In genomic region chr14:56666909-56667308, GRCm38 (mm10) we compare ENCODE assay signal across 10 mouse cellular contexts. TPM values are rescaled to one million over a fixed set of nuclear protein-coding genes. Genes with fewer than 3 reads are reported as not detected.
DNase-seq lines count a peak whose midpoint lies in the region; ATAC-seq and TF ChIP-seq lines count a peak whose summit lies in the region.
"Had no signal": no experiment of that assay in that cellular context is flagged by ENCODE, and none has a peak within 500 bp of the region (broad histone marks: within the 10 kb centered on the region; RNA-seq: fewer than 3 reads in every experiment).

No protein-coding gene starts in this region.

- H3K4me3 ChIP-seq in kidney, embryonic 15.5 days (replicated peaks) = peak overlapping the region; percentile 68; the same call in 1 of the 2 replicates
- peak overlapping the region; percentile 89; the same call in 1 of the 2 replicates for H3K4me3 ChIP-seq in cortical plate, adult 2 months (ENCODE audit: insufficient read depth, low read length)
- H3K4me3 ChIP-seq in forebrain, postnatal 0 days (ENCODE audit: low read depth, low read length) = no peak overlapping the region
- no peak overlapping the region for H3K4me3 ChIP-seq in midbrain, embryonic 11.5 days (ENCODE audit: low read depth, low read length)

- peaks cover 26% of the 10 kb centered on the region for H3K4me1 ChIP-seq in kidney, embryonic 15.5 days
- H3K4me1 ChIP-seq in cortical plate, adult 2 months (ENCODE audit: control insufficient read depth, insufficient read depth, low read length) = peaks cover 6% of the 10 kb centered on the region
- H3K4me1 ChIP-seq in forebrain, postnatal 0 days (ENCODE audit: insufficient read depth) = peaks cover 16% of the 10 kb centered on the region
- H3K4me1 ChIP-seq in midbrain, embryonic 11.5 days (ENCODE audit: control insufficient read depth, insufficient read depth, low read length) = peaks cover 11% of the 10 kb centered on the region

- no peak for ATAC-seq in kidney, embryonic 15.5 days (replicated peaks; ENCODE audit: low FRiP score)
- ATAC-seq in forebrain, postnatal 0 days = no peak
- ATAC-seq in midbrain, embryonic 11.5 days (ENCODE audit: low FRiP score) = no peak
- ATAC-seq in monocyte, adult 5-6 weeks (replicated peaks; ENCODE audit: insufficient number of reproducible peaks, low FRiP score, low TSS enrichment, poor library complexity, severe bottlenecking) = no peak

- TF ChIP-seq CTCF in cortical plate, adult 2 months (IDR thresholded peaks at IDR 0.05; ENCODE audit: extremely low read depth, insufficient read depth, low read length) = no peak
- TF ChIP-seq CTCF in forebrain, postnatal 0 days (IDR thresholded peaks at IDR 0.05; ENCODE audit: low read depth) = no peak

- H3K27me3 ChIP-seq in kidney, embryonic 15.5 days = no peaks in the 10 kb centered on the region
- no peaks in the 10 kb centered on the region for H3K27me3 ChIP-seq in forebrain, postnatal 0 days (ENCODE audit: insufficient read depth, low read length)
- no peaks in the 10 kb centered on the region for H3K27me3 ChIP-seq in midbrain, embryonic 11.5 days (ENCODE audit: control insufficient read depth, insufficient read depth, low read length)

- no peak overlapping the region for H3K9ac ChIP-seq in kidney, embryonic 15.5 days
- H3K9ac ChIP-seq in forebrain, postnatal 0 days = no peak overlapping the region
- H3K9ac ChIP-seq in midbrain, embryonic 11.5 days (ENCODE audit: low read length) = no peak overlapping the region

- no peaks in the 10 kb centered on the region for H3K9me3 ChIP-seq in kidney, embryonic 15.5 days (replicated peaks)
- H3K9me3 ChIP-seq in forebrain, postnatal 0 days (ENCODE audit: low read length) = no peaks in the 10 kb centered on the region
- H3K9me3 ChIP-seq in midbrain, embryonic 11.5 days (ENCODE audit: control insufficient read depth, low read length) = no peaks in the 10 kb centered on the region

- H3K36me3 ChIP-seq in kidney, embryonic 15.5 days = 0 out of 2 replicates have a peak, but pooled peaks cover 4% of the 10 kb centered on the region
- H3K36me3 ChIP-seq in forebrain, postnatal 0 days (ENCODE audit: insufficient read depth) = no peaks in the 10 kb centered on the region
- no peaks in the 10 kb centered on the region for H3K36me3 ChIP-seq in midbrain, embryonic 11.5 days (ENCODE audit: control insufficient read depth, insufficient read depth, low read length)

- TF ChIP-seq POLR2A in cortical plate, adult 2 months (IDR thresholded peaks at IDR 0.05; ENCODE audit: extremely low read depth, insufficient read depth, low read length) = no peak

- peak overlapping the region; percentile 80; the same call in 1 of the 2 replicates for H3K4me2 ChIP-seq in kidney, embryonic 15.5 days
- H3K4me2 ChIP-seq in forebrain, postnatal 0 days (ENCODE audit: low read depth) = peak overlapping the region; percentile 58
- peak overlapping the region; percentile 56; the same call in 1 of the 2 replicates for H3K4me2 ChIP-seq in midbrain, embryonic 11.5 days

- no peak for DNase-seq in kidney, adult 8-10 months
- no peak for DNase-seq in forebrain, postnatal 0 days
- peak; percentile 67 for DNase-seq in midbrain, embryonic 11.5 days (ENCODE audit: low spot score, missing footprints)
- no peak for DNase-seq in layer of hippocampus, adult 9-10 months (ENCODE audit: low spot score)
- DNase-seq in spleen, postnatal 4 days (ENCODE audit: low spot score in 2 of 2) = no peak
- DNase-seq: adrenal gland, postnatal 36 days; gastrocnemius, postnatal 10 days had no signal

- WGBS in kidney, embryonic 15.5 days = 60% methylated on average over 3 of the region's 3 CpGs
- 81% methylated on average over 3 of the region's 3 CpGs for WGBS in forebrain, postnatal 0 days
- WGBS in midbrain, embryonic 11.5 days = 83% methylated on average over 3 of the region's 3 CpGs

- H3K27ac ChIP-seq in kidney, embryonic 15.5 days = no peak overlapping the region
- H3K27ac ChIP-seq in cortical plate, adult 2 months (ENCODE audit: insufficient read depth, low read length) = no peak overlapping the region
- no peak overlapping the region for H3K27ac ChIP-seq in forebrain, postnatal 0 days (ENCODE audit: low read depth, low read length)
- H3K27ac ChIP-seq in midbrain, embryonic 11.5 days (ENCODE audit: low read depth, low read length) = no peak overlapping the region

RNA-seq across cellular contexts. Expression of gene Mphosph8, which starts 1.1 kb away (rescaled TPM):
- polyA plus RNA-seq in kidney, embryonic 15.5 days (2015; fragmentation: Nextera tagmentation; extraction: Ambion mirVana) = 34.7 and 36.5 TPM in 2 replicates
- polyA plus RNA-seq in cortical plate, adult 2 months (2012; rRNA removed) = 35.0 and 36.0 TPM in 2 replicates
- total RNA-seq in forebrain, postnatal 0 days (2014; rRNA removed) = 18.2 and 19.2 TPM in 2 replicates
- polyA plus RNA-seq in forebrain, postnatal 0 days (2015; fragmentation: Nextera tagmentation; extraction: Ambion mirVana) = 27.1 and 30.8 TPM in 2 replicates
- 44.3 and 45.4 TPM in 2 replicates for polyA plus RNA-seq in midbrain, embryonic 11.5 days (2014; fragmentation: Nextera tagmentation; extraction: Ambion mirVana)
- 20.5 to 54.0 TPM (median 23.9 TPM) in 3 replicates for total RNA-seq in monocyte, adult 5-6 weeks (2017)

Comparison
In these comparisons a context has a peak if more than half of its experiments do, and no peak if none do; other contexts are left out.
1. H3K4me3 ChIP-seq: peak in kidney, embryonic 15.5 days (single experiment) and cortical plate, adult 2 months (single experiment); none in forebrain, postnatal 0 days (single experiment) and midbrain, embryonic 11.5 days (single experiment).
2. Peak in every context shown above with its lines, with median percentiles within 50 percentile points of each other: H3K4me2 ChIP-seq.